Mouse (Mus musculus) MEL (cell line): ENCODE data around the gene Capn12. TPM values are rescaled to one million over a fixed set of nuclear protein-coding genes. Genes with fewer than 3 reads are reported as not detected.

Source experiments
- DNase-seq: peaks from one replicate; pipeline ENCODE4 v3.0.0; 2011; ENCODE audit warnings: low read depth, low spot score
- H3K27ac ChIP-seq: 2 replicates; pipeline ENCODE4 v1.5.1; 2012; ENCODE audit warnings: low read depth, mild to moderate bottlenecking, control low read depth, low read length, moderate library complexity; ENCODE audit not compliant: control insufficient read depth
- H3K27me3 ChIP-seq, 2 experiments: fragments of 150-350 bp in 1 of 2; sonication (generic) in 1 of 2; 2 replicates each; pipeline ENCODE4 v1.6.1; 2012; ENCODE audit warnings: low read length in 2 of 2, mild to moderate bottlenecking in 2 of 2, improper control_type of control experiment in 1 of 2, moderate library complexity in 1 of 2; ENCODE audit not compliant: insufficient read depth in 2 of 2, control insufficient read depth in 1 of 2
- H3K36me3 ChIP-seq, 2 experiments: 2 replicates each; pipeline ENCODE4 v1.6.1; 2012 to 2014; ENCODE audit warnings: low read length in 2 of 2, improper control_type of control experiment in 1 of 2, inconsistent platforms in 1 of 2, mild to moderate bottlenecking in 1 of 2; ENCODE audit not compliant: insufficient read depth in 2 of 2, control insufficient read depth in 1 of 2
- H3K4me1 ChIP-seq, 2 experiments: fragments of 150-350 bp in 1 of 2; sonication (generic) in 1 of 2; 2 replicates each; pipeline ENCODE4 v1.6.1; 2012; ENCODE audit warnings: low read length in 2 of 2, improper control_type of control experiment in 1 of 2, mild to moderate bottlenecking in 1 of 2; ENCODE audit not compliant: insufficient read depth in 2 of 2, control insufficient read depth in 1 of 2
- H3K4me3 ChIP-seq, 2 experiments: fragments of 150-350 bp in 1 of 2; sonication (generic) in 1 of 2; 2 replicates each; pipeline ENCODE4 v1.5.1; 2012; ENCODE audit warnings: low read depth in 2 of 2, low read length in 2 of 2, mild to moderate bottlenecking in 2 of 2, moderate library complexity in 2 of 2, control low read depth in 1 of 2, improper control_type of control experiment in 1 of 2; ENCODE audit not compliant: control insufficient read depth in 1 of 2, insufficient read depth in 1 of 2
- H3K79me2 ChIP-seq: 2 replicates; pipeline ENCODE4 v1.6.1; 2012; ENCODE audit warnings: mild to moderate bottlenecking, low read length, moderate library complexity; ENCODE audit not compliant: control insufficient read depth, poor library complexity, insufficient read depth
- H3K9ac ChIP-seq: 2 replicates; pipeline ENCODE4 v1.6.1; 2012; ENCODE audit warnings: low read depth, mild to moderate bottlenecking, control low read depth, low read length, moderate library complexity; ENCODE audit not compliant: control insufficient read depth, poor library complexity, severe bottlenecking
- H3K9me3 ChIP-seq: fragments of 150-350 bp; sonication (generic); replicated peaks from 2 replicates; pipeline ENCODE4 v1.6.1; 2012; ENCODE audit warnings: mild to moderate bottlenecking, low read length, improper control_type of control experiment, moderate library complexity; ENCODE audit not compliant: insufficient read depth
- BHLHE40 ChIP-seq: IDR thresholded peaks from 2 replicates; pipeline ENCODE4 v1.6.1; 2012; ENCODE audit warnings: low read depth, mild to moderate bottlenecking, inconsistent platforms, low read length, improper control_type of control experiment, borderline replicate concordance
- CHD1 ChIP-seq: IDR thresholded peaks from 2 replicates; pipeline ENCODE4 v1.6.1; 2012; ENCODE audit warnings: low read depth, mild to moderate bottlenecking, inconsistent platforms, low read length, improper control_type of control experiment
- CHD2 ChIP-seq: IDR thresholded peaks from 2 replicates; pipeline ENCODE4 v1.6.1; 2011; ENCODE audit warnings: low read length, improper control_type of control experiment
- CTCF ChIP-seq, 3 experiments: IDR thresholded peaks in 2 of 3; conservative IDR thresholded peaks in 1 of 3; 2 replicates each; pipeline ENCODE4 v1.5.1; 2011 to 2012; ENCODE audit warnings: low read length in 3 of 3, low read depth in 2 of 3, mild to moderate bottlenecking in 2 of 3, improper control_type of control experiment in 1 of 3, inconsistent platforms in 1 of 3, mixed read lengths in 1 of 3, moderate library complexity in 1 of 3; ENCODE audit not compliant: control insufficient read depth in 1 of 3, insufficient read depth in 1 of 3, poor library complexity in 1 of 3, severe bottlenecking in 1 of 3
- E2F4 ChIP-seq: IDR thresholded peaks from 2 replicates; pipeline ENCODE4 v1.6.1; 2011; ENCODE audit warnings: low read depth, low read length, improper control_type of control experiment, borderline replicate concordance
- ELF1 ChIP-seq: IDR thresholded peaks from 2 replicates; pipeline ENCODE4 v1.6.1; 2014; ENCODE audit warnings: low read depth, mild to moderate bottlenecking, inconsistent platforms, low read length, improper control_type of control experiment, moderate library complexity
- ETS1 ChIP-seq: IDR thresholded peaks from 2 replicates; pipeline ENCODE4 v1.6.1; 2012; ENCODE audit warnings: low read depth, mild to moderate bottlenecking, inconsistent platforms, low read length, improper control_type of control experiment, moderate library complexity
- GABPA ChIP-seq: IDR thresholded peaks from 2 replicates; pipeline ENCODE4 v1.6.1; 2012; ENCODE audit warnings: low read depth, mild to moderate bottlenecking, inconsistent platforms, low read length, improper control_type of control experiment, moderate library complexity
- GATA1 ChIP-seq: IDR thresholded peaks from 2 replicates; pipeline ENCODE4 v1.6.1; 2011; ENCODE audit warnings: low read depth, low read length, improper control_type of control experiment
- HCFC1 ChIP-seq: IDR thresholded peaks from 2 replicates; pipeline ENCODE4 v1.6.1; 2012; ENCODE audit warnings: low read depth, mild to moderate bottlenecking, inconsistent platforms, low read length, improper control_type of control experiment, moderate library complexity
- JUND ChIP-seq: IDR thresholded peaks from 2 replicates; pipeline ENCODE4 v1.6.1; 2011; ENCODE audit warnings: low read depth, mild to moderate bottlenecking, improper control_type of control experiment, low read length
- KAT2A ChIP-seq: conservative IDR thresholded peaks from 2 replicates; pipeline ENCODE4 v1.6.1; 2012; ENCODE audit warnings: low read depth, low read length, improper control_type of control experiment, inconsistent platforms
- MAX ChIP-seq: IDR thresholded peaks from 2 replicates; pipeline ENCODE4 v1.6.1; 2011; ENCODE audit warnings: low read length, improper control_type of control experiment
- MAZ ChIP-seq: IDR thresholded peaks from 2 replicates; pipeline ENCODE4 v1.6.1; 2012; ENCODE audit warnings: low read depth, mild to moderate bottlenecking, inconsistent platforms, low read length, improper control_type of control experiment
- MEF2A ChIP-seq: IDR thresholded peaks from 2 replicates; pipeline ENCODE4 v1.6.1; 2014; ENCODE audit warnings: low read depth, mild to moderate bottlenecking, inconsistent platforms, low read length, improper control_type of control experiment; ENCODE audit not compliant: poor library complexity, insufficient replicate concordance, severe bottlenecking; ENCODE audit errors: extremely low read depth
- MXI1 ChIP-seq: IDR thresholded peaks from 2 replicates; pipeline ENCODE4 v1.6.1; 2011; ENCODE audit warnings: mild to moderate bottlenecking, low read depth, low read length, improper control_type of control experiment
- MYC ChIP-seq: IDR thresholded peaks from 2 replicates; pipeline ENCODE4 v1.6.1; 2011; ENCODE audit warnings: low read depth, mild to moderate bottlenecking, low read length, improper control_type of control experiment, moderate library complexity
- NRF1 ChIP-seq: IDR thresholded peaks from 2 replicates; pipeline ENCODE4 v1.6.1; 2014; ENCODE audit warnings: low read depth, mild to moderate bottlenecking, inconsistent platforms, low read length, improper control_type of control experiment, moderate library complexity; ENCODE audit not compliant: poor library complexity, insufficient read depth, severe bottlenecking
- POLR2A ChIP-seq, 2 experiments: IDR thresholded peaks; 2 replicates each; pipeline ENCODE4 v1.6.1; 2011 to 2012; ENCODE audit warnings: low read length in 2 of 2, mild to moderate bottlenecking in 2 of 2, control low read depth in 1 of 2, improper control_type of control experiment in 1 of 2, low read depth in 1 of 2, moderate library complexity in 1 of 2; ENCODE audit not compliant: control insufficient read depth in 1 of 2, insufficient read depth in 1 of 2, poor library complexity in 1 of 2
- POLR2AphosphoS2 ChIP-seq: IDR thresholded peaks from 2 replicates; pipeline ENCODE4 v1.6.1; 2011; ENCODE audit warnings: low read length, improper control_type of control experiment
- POLR2AphosphoS5 ChIP-seq: IDR thresholded peaks from 2 replicates; pipeline ENCODE4 v1.6.1; 2012; ENCODE audit warnings: low read depth, borderline replicate concordance, mild to moderate bottlenecking, inconsistent platforms, low read length, moderate library complexity, mixed read lengths
- RAD21 ChIP-seq: IDR thresholded peaks from 2 replicates; pipeline ENCODE4 v1.6.1; 2011; ENCODE audit warnings: mild to moderate bottlenecking, low read depth, low read length, improper control_type of control experiment
- RCOR1 ChIP-seq: IDR thresholded peaks from 2 replicates; pipeline ENCODE4 v1.6.1; 2012; ENCODE audit warnings: low read depth, mild to moderate bottlenecking, inconsistent platforms, low read length, improper control_type of control experiment
- SIN3A ChIP-seq: IDR thresholded peaks from 2 replicates; pipeline ENCODE4 v1.6.1; 2012; ENCODE audit warnings: low read length, improper control_type of control experiment, inconsistent platforms
- SMC3 ChIP-seq: IDR thresholded peaks from 2 replicates; pipeline ENCODE4 v1.6.1; 2011; ENCODE audit warnings: low read depth, low read length, improper control_type of control experiment
- TAL1 ChIP-seq: IDR thresholded peaks from 2 replicates; pipeline ENCODE4 v1.6.1; 2012; ENCODE audit warnings: mild to moderate bottlenecking, inconsistent platforms, low read length, moderate library complexity, mixed read lengths
- TBP ChIP-seq: IDR thresholded peaks from 2 replicates; pipeline ENCODE4 v1.8.0; 2011; ENCODE audit warnings: low read depth, low read length, improper control_type of control experiment
- TCF12 ChIP-seq: IDR thresholded peaks from 2 replicates; pipeline ENCODE4 v1.6.1; 2014; ENCODE audit warnings: low read depth, mild to moderate bottlenecking, inconsistent platforms, low read length, improper control_type of control experiment, moderate library complexity
- UBTF ChIP-seq: IDR thresholded peaks from 2 replicates; pipeline ENCODE4 v1.6.1; 2012; ENCODE audit warnings: low read depth, mild to moderate bottlenecking, inconsistent platforms, low read length, improper control_type of control experiment, moderate library complexity, borderline replicate concordance; ENCODE audit not compliant: insufficient read depth
- USF1 ChIP-seq: IDR thresholded peaks from 2 replicates; pipeline ENCODE4 v1.6.1; 2014; ENCODE audit warnings: low read depth, mild to moderate bottlenecking, inconsistent platforms, low read length, improper control_type of control experiment, moderate library complexity
- USF2 ChIP-seq, 2 experiments: IDR thresholded peaks; 2 replicates each; pipeline ENCODE4 v1.6.1; 2011 to 2012; ENCODE audit warnings: improper control_type of control experiment in 2 of 2, low read length in 2 of 2, borderline replicate concordance in 1 of 2, inconsistent platforms in 1 of 2, low read depth in 1 of 2, mild to moderate bottlenecking in 1 of 2; ENCODE audit not compliant: insufficient read depth in 1 of 2
- ZKSCAN1 ChIP-seq: IDR thresholded peaks from 2 replicates; pipeline ENCODE4 v1.6.1; 2012; ENCODE audit warnings: low read depth, mild to moderate bottlenecking, inconsistent platforms, low read length, improper control_type of control experiment, moderate library complexity
- ZMIZ1 ChIP-seq: IDR thresholded peaks from 2 replicates; pipeline ENCODE4 v1.6.1; 2012; ENCODE audit warnings: low read depth, mild to moderate bottlenecking, inconsistent platforms, low read length, improper control_type of control experiment, moderate library complexity
- ZNF384 ChIP-seq: IDR thresholded peaks from 2 replicates; pipeline ENCODE4 v1.6.1; 2012; ENCODE audit warnings: low read depth, mild to moderate bottlenecking, inconsistent platforms, low read length, improper control_type of control experiment
- polyA plus RNA-seq, 2 experiments: library from polyadenylated mRNA; stranded (reverse) in 1 of 2; unstranded in 1 of 2; fragments of >175 nt in 1 of 2; fragments of >200 nt in 1 of 2; gene quantifications; 2 replicates each; pipeline versions ENCODE4 v1.2.1 to v1.2.4; 2012; ENCODE audit warnings: low replicate concordance in 2 of 2, low read depth in 1 of 2; ENCODE audit not compliant: insufficient read length in 2 of 2, insufficient read depth in 1 of 2, missing spikeins in 1 of 2
- total RNA-seq: library from RNA; depleted of rRNA; stranded (reverse); fragments of 300-350 nt; gene quantifications from 2 replicates; pipeline ENCODE4 v1.2.3, GENCODE M21; 2012

Gene Capn12
- total and polyA plus RNA-seq, 3 experiments, result 0.19 TPM; not detected in 2

- Histone ChIP-seq H3K36me3 (peaks cover 0 to 24% of the 10 kb centered on the region in 2 experiments; a peak in 2 of 4 replicates), H3K9ac (peak overlapping the region; percentile 74), H3K27me3 (no peaks in the 10 kb centered on the region), H3K79me2 (no peaks in the 10 kb centered on the region; the same call in 1 of the 2 replicates), H3K27ac (peak overlapping the region; percentile 93), H3K4me3 (peak overlapping the region; percentile 49 to 80), H3K9me3 (no peaks in the 10 kb centered on the region), H3K4me1 (peaks cover 7 to 36% of the 10 kb centered on the region in 2 experiments)
- peak; percentile 98 for DNase-seq
- no peak for TF ChIP-seq ZNF384
- 0 out of 2 replicates have a peak, but pooled peaks have one; percentile 42 for TF ChIP-seq RCOR1
- peak; percentile 37; the same call in 1 of the 2 replicates for TF ChIP-seq USF1
- no peak for TF ChIP-seq JUND
- TF ChIP-seq POLR2AphosphoS2, result peak; percentile 92
- peak; percentile 72 for TF ChIP-seq ETS1
- TF ChIP-seq MYC, result no peak
- peak; percentile 74 to 92; a peak in 3 of 4 replicates for TF ChIP-seq POLR2A (IDR thresholded peaks at IDR 0.05; ENCODE audit: control insufficient read depth in 1 of 2, insufficient read depth in 1 of 2, low read depth in 1 of 2, low read length in 2 of 2, poor library complexity in 1 of 2)
- peak; percentile 50; the same call in 1 of the 2 replicates for TF ChIP-seq MAZ
- no peak for TF ChIP-seq GABPA
- no peak for TF ChIP-seq ZKSCAN1
- TF ChIP-seq TBP, result peak; percentile 53; the same call in 1 of the 2 replicates
- TF ChIP-seq SMC3, result no peak
- TF ChIP-seq CTCF (IDR thresholded peaks at IDR 0.05 in 2 of 3, conservative IDR thresholded peaks at IDR 0.05 in 1 of 3; ENCODE audit: control insufficient read depth in 1 of 3, insufficient read depth in 1 of 3, low read depth in 2 of 3, low read length in 3 of 3, poor library complexity in 1 of 3, severe bottlenecking in 1 of 3), result no peak
- TF ChIP-seq E2F4, result peak; percentile 64; the same call in 1 of the 2 replicates
- peak; percentile 78; the same call in 1 of the 2 replicates for TF ChIP-seq ZMIZ1
- peak; percentile 82 for TF ChIP-seq SIN3A
- peak; percentile 73 for TF ChIP-seq HCFC1
- TF ChIP-seq NRF1, result peak; percentile 97
- 0 out of 2 replicates have a peak, but pooled peaks have one; percentile 80 for TF ChIP-seq CHD1
- TF ChIP-seq ELF1, result peak; percentile 74
- 0 out of 2 replicates have a peak, but pooled peaks have one; percentile 61 for TF ChIP-seq MEF2A
- TF ChIP-seq MXI1, result peak; percentile 76
- peak; percentile 55; the same call in 1 of the 2 replicates for TF ChIP-seq BHLHE40
- TF ChIP-seq GATA1, result 0 out of 2 replicates have a peak, but pooled peaks have one; percentile 4
- no peak for TF ChIP-seq USF2 (IDR thresholded peaks at IDR 0.05; ENCODE audit: borderline replicate concordance in 1 of 2, insufficient read depth in 1 of 2, low read depth in 1 of 2, low read length in 2 of 2)
- no peak for TF ChIP-seq UBTF
- peak; percentile 45; the same call in 1 of the 2 replicates for TF ChIP-seq MAX
- no peak for TF ChIP-seq RAD21
- TF ChIP-seq TAL1, result peak; percentile 65
- TF ChIP-seq TCF12, result peak; percentile 84
- TF ChIP-seq CHD2, result no peak; the same call in 1 of the 2 replicates
- no peak for TF ChIP-seq KAT2A
- no peak for TF ChIP-seq POLR2AphosphoS5
Measured at GRCm38 (mm10) chr7:28865481-28866300, 15.5 kb upstream of the Capn12 start.
